ENCODE assay signal across 23 mouse cellular contexts in the genomic region with DNA sequence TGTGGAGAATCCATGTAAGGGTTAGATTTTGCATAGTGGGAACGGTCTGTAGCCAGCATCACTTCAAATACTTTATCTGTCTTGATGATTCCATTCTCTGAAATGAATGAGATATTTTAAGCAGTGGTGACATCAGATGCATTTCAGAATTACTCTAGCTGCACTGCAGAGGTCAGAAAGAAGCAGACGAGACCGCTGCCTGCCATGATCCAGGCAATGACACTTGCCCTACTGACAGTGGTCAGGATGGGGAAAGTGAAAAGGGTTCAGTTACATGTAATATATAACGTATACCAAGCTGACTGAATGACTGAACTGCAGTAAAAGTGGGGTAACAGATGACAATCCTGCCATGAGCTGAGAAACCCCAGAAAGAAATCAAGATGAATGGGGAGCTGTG. TPM values are rescaled to one million over a fixed set of nuclear protein-coding genes. Genes with fewer than 3 reads are reported as not detected.
DNase-seq lines count a peak whose midpoint lies in the region; ATAC-seq and TF ChIP-seq lines count a peak whose summit lies in the region.
"Had no signal": no experiment of that assay in that cellular context is flagged by ENCODE, and none has a peak within 500 bp of the region (broad histone marks: within the 10 kb centered on the region; RNA-seq: fewer than 3 reads in every experiment).

No protein-coding gene starts in this region.

- no peak for TF ChIP-seq EP300 in heart, postnatal 0 days (IDR thresholded peaks at IDR 0.05; ENCODE audit: low read depth)

- H3K4me1 ChIP-seq in heart, embryonic 13.5 days: peaks cover 10% of the 10 kb centered on the region
- no peaks in the 10 kb centered on the region for H3K4me1 ChIP-seq in heart, postnatal 0 days (ENCODE audit: control insufficient read depth, insufficient read depth)
- H3K4me1 ChIP-seq: embryonic facial prominence, embryonic 12.5 days; embryonic facial prominence, embryonic 15.5 days; hindbrain, embryonic 12.5 days; hindbrain, embryonic 15.5 days had no signal

- no peaks in the 10 kb centered on the region for H3K9me3 ChIP-seq in heart, embryonic 13.5 days
- H3K9me3 ChIP-seq in heart, postnatal 0 days (replicated peaks; ENCODE audit: control insufficient read depth, low read length): no peaks in the 10 kb centered on the region
- H3K9me3 ChIP-seq: embryonic facial prominence, embryonic 12.5 days; embryonic facial prominence, embryonic 15.5 days; hindbrain, embryonic 12.5 days; hindbrain, embryonic 15.5 days had no signal

- intact Hi-C loops in heart, postnatal 14 days (cut with DNase I): no loop called here
- intact Hi-C loops in heart, postnatal 10 days (cut with DNase I): no loop called here

- H3K9ac ChIP-seq in heart, embryonic 13.5 days: 0 out of 2 replicates have a peak overlapping the region, but pooled peaks have one; percentile 24
- H3K9ac ChIP-seq in heart, postnatal 0 days (replicated peaks; ENCODE audit: low read depth, low read length): no peak overlapping the region
- H3K9ac ChIP-seq: embryonic facial prominence, embryonic 12.5 days; embryonic facial prominence, embryonic 15.5 days; forebrain, postnatal 0 days; hindbrain, embryonic 12.5 days; hindbrain, embryonic 15.5 days had no signal

- H3K27me3 ChIP-seq in heart, embryonic 13.5 days (replicated peaks): no peaks in the 10 kb centered on the region
- no peaks in the 10 kb centered on the region for H3K27me3 ChIP-seq in heart, postnatal 0 days (ENCODE audit: control insufficient read depth, insufficient read depth, low read length)
- H3K27me3 ChIP-seq: embryonic facial prominence, embryonic 12.5 days; embryonic facial prominence, embryonic 15.5 days; hindbrain, embryonic 12.5 days; hindbrain, embryonic 15.5 days had no signal

- no peak for TF ChIP-seq CTCF in heart, postnatal 0 days (IDR thresholded peaks at IDR 0.05; ENCODE audit: low read depth)

- 56% methylated on average over 4 of the region's 4 CpGs for WGBS in heart, embryonic 13.5 days
- WGBS in heart, postnatal 0 days: 45% methylated on average over 4 of the region's 4 CpGs

- H3K36me3 ChIP-seq in heart, embryonic 13.5 days: peaks cover 39% of the 10 kb centered on the region
- peaks cover 36% of the 10 kb centered on the region for H3K36me3 ChIP-seq in heart, postnatal 0 days (replicated peaks; ENCODE audit: control insufficient read depth, insufficient read depth, low read length)

- H3K4me2 ChIP-seq in heart, embryonic 13.5 days: no peak overlapping the region
- H3K4me2 ChIP-seq in heart, postnatal 0 days (ENCODE audit: low read depth, low read length): no peak overlapping the region
- H3K4me2 ChIP-seq: embryonic facial prominence, embryonic 12.5 days; embryonic facial prominence, embryonic 15.5 days; heart, embryonic 11.5 days; hindbrain, embryonic 12.5 days; hindbrain, embryonic 15.5 days had no signal

- no peak overlapping the region for H3K4me3 ChIP-seq in heart, embryonic 13.5 days
- no peak overlapping the region for H3K4me3 ChIP-seq in heart, postnatal 0 days (ENCODE audit: low read depth, low read length)
- H3K4me3 ChIP-seq: embryonic facial prominence, embryonic 12.5 days; embryonic facial prominence, embryonic 15.5 days; hindbrain, embryonic 12.5 days; hindbrain, embryonic 15.5 days had no signal

- peak overlapping the region; percentile 63 for H3K27ac ChIP-seq in heart, embryonic 13.5 days (replicated peaks)
- 0 out of 2 replicates have a peak overlapping the region, but pooled peaks have one; percentile 14 for H3K27ac ChIP-seq in heart, postnatal 0 days (ENCODE audit: low read depth)
- H3K27ac ChIP-seq: embryonic facial prominence, embryonic 12.5 days; embryonic facial prominence, embryonic 15.5 days; hindbrain, embryonic 12.5 days; hindbrain, embryonic 15.5 days had no signal

- peak; percentile 60 for DNase-seq in heart, adult 11 months
- no peak for DNase-seq in heart, postnatal 14 days
- no peak for DNase-seq in heart, adult 18-20 months
- no peak for DNase-seq in heart, postnatal 0 days (ENCODE audit: low spot score)
- no peak for DNase-seq in heart, postnatal 10 days
- DNase-seq: adrenal gland, adult 2 months; adrenal gland, postnatal 14 days; cerebellum, adult 11 months; cerebellum, adult 2 months; cerebellum, adult 9-11 months; cerebellum, postnatal 25 days; forebrain, postnatal 0 days; gastrocnemius, postnatal 25 days; kidney, adult 2 months had no signal

- ATAC-seq in heart, embryonic 13.5 days (ENCODE audit: extremely low read depth, insufficient number of reproducible peaks, low FRiP score, low TSS enrichment): no peak
- peak; percentile 53; the same call in 1 of the 2 replicates for ATAC-seq in heart, postnatal 0 days (ENCODE audit: insufficient read depth, low read depth)
- ATAC-seq: CD4-positive, CD25-positive, alpha-beta regulatory T cell, adult 4 months; forebrain, embryonic 14.5 days; forebrain, postnatal 0 days; intestine, postnatal 0 days had no signal

RNA-seq across cellular contexts. Expression of gene Nup43, which starts 18.2 kb away (rescaled TPM):
- 1 to 10 TPM; 4.8 to 5.5 TPM for total RNA-seq in heart, postnatal 14 days (2021)
- polyA plus RNA-seq in heart, embryonic 13.5 days (2015; fragmentation: Nextera tagmentation; extraction: Ambion mirVana): 36.6 and 41.3 TPM in 2 replicates
- 1 to 10 TPM; 6.7 to 7.3 TPM for total RNA-seq in heart, adult 18-20 months (2021)
- total RNA-seq in heart, postnatal 0 days (2014; rRNA removed; ENCODE audit: low replicate concordance): 2.6 and 22.2 TPM in 2 replicates
- 16.7 and 20.8 TPM in 2 replicates for polyA plus RNA-seq in heart, postnatal 0 days (2015; fragmentation: Nextera tagmentation; extraction: Ambion mirVana)
- total RNA-seq in heart, postnatal 10 days (2021): 10 to 100 TPM in 1 of 2 experiments, 1 to 10 TPM in 1; 5.9 to 10.7 TPM

RNA-seq across cellular contexts. Expression of gene Pcmt1, which starts 31.9 kb away (rescaled TPM):
- 100 to 1,000 TPM in 1 of 2 experiments, 10 to 100 TPM in 1; 98.7 to 106 TPM for total RNA-seq in heart, postnatal 14 days (2021)
- 117 and 134 TPM in 2 replicates for polyA plus RNA-seq in heart, embryonic 13.5 days (2015; fragmentation: Nextera tagmentation; extraction: Ambion mirVana)
- 100 to 1,000 TPM in 1 of 2 experiments, 10 to 100 TPM in 1; 95.5 to 103 TPM for total RNA-seq in heart, adult 18-20 months (2021)
- 59.7 and 63.4 TPM in 2 replicates for total RNA-seq in heart, postnatal 0 days (2014; rRNA removed; ENCODE audit: low replicate concordance)
- polyA plus RNA-seq in heart, postnatal 0 days (2015; fragmentation: Nextera tagmentation; extraction: Ambion mirVana): 130 and 135 TPM in 2 replicates
- total RNA-seq in heart, postnatal 10 days (2021): 100 to 1,000 TPM; 105 to 107 TPM

RNA-seq across cellular contexts. Expression of gene Lats1, which starts 32.0 kb away (rescaled TPM):
- total RNA-seq in heart, postnatal 14 days (2021): 10 to 100 TPM; 16.9 to 17.2 TPM
- 3.0 and 3.1 TPM in 2 replicates for polyA plus RNA-seq in heart, embryonic 13.5 days (2015; fragmentation: Nextera tagmentation; extraction: Ambion mirVana)
- total RNA-seq in heart, adult 18-20 months (2021): 10 to 100 TPM in 1 of 2 experiments, 1 to 10 TPM in 1; 8.8 to 11.6 TPM
- total RNA-seq in heart, postnatal 0 days (2014; rRNA removed; ENCODE audit: low replicate concordance): 11.3 and 12.2 TPM in 2 replicates
- polyA plus RNA-seq in heart, postnatal 0 days (2015; fragmentation: Nextera tagmentation; extraction: Ambion mirVana): 2.1 TPM in 2 replicates
- total RNA-seq in heart, postnatal 10 days (2021): 10 to 100 TPM; 20.2 to 22.3 TPM

RNA-seq across cellular contexts. Expression of gene Lrp11, which starts 59.5 kb away (rescaled TPM):
- 1 to 10 TPM; 2.1 TPM for total RNA-seq in heart, postnatal 14 days (2021)
- polyA plus RNA-seq in heart, embryonic 13.5 days (2015; fragmentation: Nextera tagmentation; extraction: Ambion mirVana): 1.5 and 1.9 TPM in 2 replicates
- 1 to 10 TPM; 2.9 TPM for total RNA-seq in heart, adult 18-20 months (2021)
- 2.1 and 3.2 TPM in 2 replicates for total RNA-seq in heart, postnatal 0 days (2014; rRNA removed; ENCODE audit: low replicate concordance)
- 0.79 and 0.88 TPM in 2 replicates for polyA plus RNA-seq in heart, postnatal 0 days (2015; fragmentation: Nextera tagmentation; extraction: Ambion mirVana)
- 1 to 10 TPM; 2.2 to 2.4 TPM for total RNA-seq in heart, postnatal 10 days (2021)
